Mouse (Mus musculus): ENCODE data around the gene Sh3gl3.

Sh3gl3 gene

DNA sequence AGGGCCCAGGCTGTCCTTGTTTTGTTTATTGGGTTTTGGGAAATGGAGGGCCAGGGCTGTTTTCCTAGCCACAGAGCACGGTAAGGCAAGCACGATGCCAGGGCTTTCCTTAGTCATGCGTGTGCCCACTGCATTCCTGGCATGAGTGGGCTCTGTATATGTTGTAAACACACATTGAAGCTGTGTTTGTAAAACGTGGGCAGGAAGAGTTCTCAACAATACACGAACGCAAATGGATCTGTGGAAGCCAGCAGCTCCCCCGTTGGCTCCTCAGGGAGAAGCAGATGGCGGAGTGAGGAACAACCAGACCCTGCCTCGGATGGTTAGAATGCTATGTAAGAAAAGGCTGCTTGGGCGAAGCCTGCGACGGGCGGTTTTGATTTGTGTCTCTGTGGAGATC is 108.8 kb downstream of the Sh3gl3 start:
- DNase-seq (ENCODE audit: low spot score in 2 of 2): no peak

DNA sequence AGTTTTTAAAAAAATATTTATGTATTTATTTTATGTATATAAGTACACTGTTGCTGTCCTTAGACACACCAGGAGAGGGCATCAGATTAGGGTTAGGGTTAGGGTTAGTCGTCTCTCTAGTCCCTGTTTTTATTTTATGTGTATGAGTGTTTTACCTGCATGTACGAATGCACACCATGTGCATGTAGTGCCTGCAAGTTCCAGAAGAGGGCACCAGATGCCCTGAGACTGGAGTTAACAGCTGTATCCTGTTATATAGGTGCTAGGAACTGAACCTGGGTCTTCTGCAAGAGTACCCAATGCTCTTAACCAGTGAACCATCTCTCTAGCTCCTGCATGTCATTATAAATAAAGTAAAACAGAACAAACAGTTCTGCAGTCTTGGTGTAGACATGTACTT is 113.6 kb downstream of the Sh3gl3 start:
- DNase-seq (ENCODE audit: low spot score in 2 of 2): no peak

DNA sequence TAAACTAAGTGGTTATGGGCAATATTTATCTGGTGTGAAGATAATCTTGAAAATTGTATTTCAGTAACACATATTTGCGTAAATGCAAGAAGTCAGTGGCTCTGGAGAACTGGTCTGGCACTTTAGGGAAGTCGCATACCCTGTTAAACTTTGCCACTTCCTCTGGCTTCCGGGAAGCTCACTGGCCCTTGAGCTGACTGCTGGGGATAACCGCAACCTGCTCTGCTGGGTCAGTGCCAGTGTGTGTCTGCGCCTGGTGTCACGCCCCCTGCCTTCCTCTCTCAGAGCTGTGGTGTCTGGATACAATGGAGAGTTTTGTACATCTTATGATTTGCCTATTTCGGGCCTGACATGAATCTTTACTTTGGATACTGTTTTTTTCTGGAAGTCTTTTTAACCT is 119.8 kb downstream of the Sh3gl3 start:
- DNase-seq (ENCODE audit: low spot score in 2 of 2): no peak

- DNase-seq (ENCODE audit: low spot score in 2 of 2): no peak
These were observed 120.4 kb downstream of the Sh3gl3 start for GRCm38 (mm10) chr7:82294083-82294482.

DNA sequence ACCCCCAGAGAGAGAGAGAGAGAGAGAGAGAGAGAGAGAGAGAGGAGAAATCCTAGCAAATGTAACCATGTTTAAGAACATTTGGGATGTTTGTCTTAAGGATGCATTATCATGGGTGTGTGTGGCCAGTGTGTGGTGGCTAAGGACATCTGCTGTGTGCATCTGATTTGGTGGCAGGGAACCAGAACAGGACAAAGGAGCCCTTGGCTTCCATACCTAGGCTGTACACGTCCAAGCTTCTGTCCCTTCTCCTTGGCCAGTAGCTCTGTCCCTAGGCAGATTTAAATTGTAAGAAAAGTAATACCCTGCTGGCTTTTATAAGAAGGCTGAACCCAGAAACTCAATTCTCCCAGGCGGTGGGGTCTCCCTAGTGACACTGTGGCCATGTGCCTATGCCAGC is 121.0 kb downstream of the Sh3gl3 start:
- no peak for DNase-seq (ENCODE audit: low spot score in 2 of 2)

- no peak for DNase-seq (ENCODE audit: low spot score in 2 of 2)
These were observed 134.8 kb downstream of the Sh3gl3 start for GRCm38 (mm10) chr7:82308398-82308797.

GRCm38 (mm10) chr7:82318515-82318914 is 144.9 kb downstream of the Sh3gl3 start:
- no peak for DNase-seq (ENCODE audit: low spot score in 2 of 2)

DNA sequence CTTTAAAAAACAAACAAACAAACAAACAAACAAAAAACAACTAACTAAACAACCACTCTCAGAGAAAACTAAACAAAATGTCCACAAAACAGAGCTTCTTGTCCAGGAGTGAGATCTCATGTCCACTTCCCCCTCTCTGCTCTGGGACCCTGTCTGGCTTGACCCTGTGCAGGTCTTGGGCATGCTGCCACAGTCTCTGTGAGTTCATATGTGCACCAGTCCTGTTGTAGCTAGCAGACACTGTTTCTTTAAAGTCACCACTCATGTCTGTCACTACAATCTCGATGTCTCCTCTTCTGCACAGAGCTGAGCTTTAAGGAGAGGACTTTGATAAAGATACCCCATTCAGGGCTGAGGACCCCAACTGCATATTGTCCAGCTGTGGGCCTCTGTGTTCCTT is 153.0 kb downstream of the Sh3gl3 start:
- no peak for DNase-seq (ENCODE audit: low spot score in 2 of 2)

DNA sequence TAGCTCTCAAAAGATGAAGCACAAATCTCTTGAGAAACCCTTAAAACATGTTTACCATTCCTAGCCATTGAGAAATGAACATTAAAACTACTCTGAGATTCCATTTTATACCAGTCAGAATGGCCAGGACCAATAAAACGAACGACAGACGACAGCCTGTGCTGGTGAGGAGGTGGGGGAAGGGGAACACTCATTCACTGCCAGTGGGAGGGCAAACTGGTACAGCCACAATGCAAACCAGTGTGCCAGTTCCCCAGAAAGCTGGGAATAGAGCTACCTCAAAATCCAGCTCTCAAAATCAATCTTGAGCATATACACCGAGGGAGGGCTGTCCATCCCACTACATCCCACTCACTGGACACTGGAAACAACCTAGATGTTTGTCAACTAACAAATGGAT is 153.6 kb downstream of the Sh3gl3 start:
- DNase-seq (ENCODE audit: low spot score in 2 of 2): no peak

DNA sequence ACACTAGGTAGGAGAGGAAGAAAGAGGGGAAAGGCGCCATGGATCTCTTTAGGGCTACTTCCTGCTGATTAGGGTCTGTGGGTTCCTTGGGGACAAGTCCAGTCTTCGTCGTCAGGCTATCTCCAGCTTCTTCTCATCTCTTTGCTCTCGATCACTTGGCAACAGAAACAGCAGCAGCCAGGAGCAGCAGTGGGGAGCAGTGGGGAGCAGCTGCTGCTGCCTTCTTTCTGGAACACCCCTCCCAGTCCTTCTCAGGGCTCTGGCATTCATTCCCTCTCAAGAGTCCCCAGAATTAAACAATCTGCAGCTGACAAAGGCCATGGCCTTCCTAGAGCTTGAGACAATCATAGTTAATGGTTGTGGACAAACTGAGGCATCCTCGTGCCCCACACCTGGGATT is 154.2 kb downstream of the Sh3gl3 start:
- DNase-seq (ENCODE audit: low spot score in 2 of 2): no peak

GRCm38 (mm10) chr7:82329831-82330230 is 156.2 kb downstream of the Sh3gl3 start:
- no peak for DNase-seq (ENCODE audit: low spot score in 2 of 2)

GRCm38 (mm10) chr7:82330860-82331259 is 157.2 kb downstream of the Sh3gl3 start:
- no peak for DNase-seq (ENCODE audit: low spot score in 2 of 2)

GRCm38 (mm10) chr7:82334000-82334399 is 160.4 kb downstream of the Sh3gl3 start:
- DNase-seq (ENCODE audit: low spot score in 2 of 2): no peak

DNA sequence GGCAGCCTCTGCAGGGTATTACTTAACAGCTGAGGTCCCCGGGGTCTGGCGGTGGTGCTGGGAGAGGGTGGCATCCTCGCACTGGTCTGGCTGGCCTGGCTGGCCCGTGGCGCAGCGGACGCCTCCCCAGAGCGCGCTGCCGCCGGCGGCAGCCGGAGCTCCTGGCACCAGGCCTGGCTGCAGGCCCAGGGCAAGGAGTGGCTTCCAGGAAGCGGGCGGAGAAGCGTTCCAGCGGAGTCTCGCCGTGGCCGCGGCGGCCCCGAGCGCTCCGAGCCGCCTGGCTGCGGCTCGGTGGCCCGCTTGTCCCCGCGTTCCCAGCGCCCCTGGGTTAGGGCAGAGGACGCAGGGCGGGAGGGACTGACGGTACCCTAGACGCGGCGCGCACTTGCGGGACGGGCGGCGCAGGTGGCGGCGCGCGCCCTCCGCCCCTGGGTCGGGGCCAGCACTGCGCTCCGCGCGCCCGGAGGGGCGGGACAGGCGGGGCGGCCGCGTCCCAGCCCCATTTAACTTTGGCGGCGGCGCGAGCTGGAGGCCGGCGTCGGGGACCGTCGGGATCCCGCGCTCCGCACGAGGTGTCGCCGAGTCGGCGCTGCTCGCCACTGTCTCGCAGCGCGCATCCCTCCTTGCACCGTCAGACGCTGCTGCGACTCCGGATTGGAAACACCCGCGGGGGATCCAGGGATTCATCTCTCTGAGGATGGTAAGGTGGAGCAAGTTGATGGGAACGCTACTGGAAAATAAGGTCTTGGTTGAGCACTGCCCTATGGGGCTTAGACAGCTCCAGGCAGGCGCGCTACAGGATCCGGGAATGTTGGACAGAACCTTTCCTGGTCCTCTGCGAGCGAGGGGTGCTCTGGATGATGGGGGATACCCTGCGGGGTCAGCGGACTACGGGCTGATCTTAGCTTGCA is 161.8 kb downstream of the Sh3gl3 start, which contains the start of gene Adamtsl3:
Adamtsl3 (plus strand) TSS at position 484 of the 911 bp plus-strand sequence.
- DNase-seq (ENCODE audit: low spot score in 2 of 2): no peak

GRCm38 (mm10) chr7:82336132-82336531 is 162.5 kb downstream of the Sh3gl3 start:
- no peak for DNase-seq (ENCODE audit: low spot score in 2 of 2)

- DNase-seq (ENCODE audit: low spot score in 2 of 2): no peak
These were observed 164.5 kb downstream of the Sh3gl3 start for GRCm38 (mm10) chr7:82338121-82338520.

DNA sequence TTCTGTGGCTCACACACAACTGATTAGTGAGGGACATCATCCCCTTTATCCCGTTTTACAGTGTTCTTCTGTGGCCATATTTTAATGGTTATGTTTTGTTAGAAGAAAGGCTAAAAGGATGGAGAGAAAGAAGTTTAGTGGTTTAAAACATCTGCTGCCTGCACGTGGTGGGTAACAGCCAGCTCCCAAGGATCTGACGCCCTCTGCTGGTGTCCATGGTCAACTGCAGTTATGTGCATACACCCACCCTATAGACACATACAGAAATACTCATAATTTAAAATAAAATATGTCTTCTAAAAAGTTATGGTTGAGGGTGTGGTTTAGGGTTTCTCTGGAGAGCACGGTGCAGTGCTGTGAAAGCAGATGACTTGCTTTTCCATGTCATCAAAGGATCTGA is 164.9 kb downstream of the Sh3gl3 start:
- no peak for DNase-seq (ENCODE audit: low spot score in 2 of 2)

DNA sequence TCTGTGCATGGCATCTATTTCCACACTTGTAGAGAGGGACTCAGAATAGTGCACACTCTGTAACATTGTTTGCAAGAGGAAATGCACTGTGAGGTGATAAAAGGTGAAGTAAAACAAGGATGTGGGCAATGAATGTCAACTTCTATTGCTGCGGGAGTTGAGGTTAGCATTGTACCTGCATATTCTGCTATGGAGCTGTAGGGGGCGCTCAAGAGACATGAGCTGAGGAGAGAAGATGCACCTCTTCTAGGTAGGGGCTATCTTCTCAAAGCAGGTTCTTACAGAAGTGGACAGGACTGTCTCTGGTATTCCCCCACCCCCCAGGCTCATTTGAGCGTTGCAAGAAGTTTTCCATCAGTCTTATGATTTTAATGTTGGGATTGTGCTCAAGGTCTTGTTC is 165.6 kb downstream of the Sh3gl3 start:
- DNase-seq (ENCODE audit: low spot score in 2 of 2): no peak

- DNase-seq (ENCODE audit: low spot score in 2 of 2): no peak
These were observed 167.8 kb downstream of the Sh3gl3 start for GRCm38 (mm10) chr7:82341476-82341875.

GRCm38 (mm10) chr7:82346706-82347105 is 173.1 kb downstream of the Sh3gl3 start:
- no peak for DNase-seq (ENCODE audit: low spot score in 2 of 2)

GRCm38 (mm10) chr7:82349796-82350195 is 176.2 kb downstream of the Sh3gl3 start:
- no peak for DNase-seq (ENCODE audit: low spot score in 2 of 2)

- DNase-seq (ENCODE audit: low spot score in 2 of 2): no peak
These were observed 176.8 kb downstream of the Sh3gl3 start for GRCm38 (mm10) chr7:82350421-82350820.
